Mouse (Mus musculus) testis, adult 2 months (tissue): ENCODE results near the gene Actg1.
A peak's percentile ranks its signal among the peaks of the same experiment; 100 is the strongest.

Source experiments
- CTCF ChIP-seq: fragments of 200-500 bp; IDR thresholded peaks from 2 replicates; pipeline ENCODE4 v1.5.1; 2012; ENCODE audit warnings: low read depth, mild to moderate bottlenecking, inconsistent platforms, low read length, moderate library complexity; ENCODE audit not compliant: control insufficient read depth, insufficient read depth, insufficient replicate concordance
- POLR2A ChIP-seq: fragments of 200-500 bp; IDR thresholded peaks from 2 replicates; pipeline ENCODE4 v1.6.1; 2012; ENCODE audit warnings: low read depth, mild to moderate bottlenecking, inconsistent platforms, low read length, moderate library complexity; ENCODE audit not compliant: control insufficient read depth

GRCm38 (mm10) chr11:120378611-120379540 lies 30.5 kb upstream of the Actg1 start, which contains the start of gene Faap100:
- TF ChIP-seq CTCF: peak; percentile 60
- peak; percentile 73 for TF ChIP-seq POLR2A
